Mouse (Mus musculus) midbrain, embryonic 10.5 days (tissue): ENCODE results near the gene Stat2. TPM values are rescaled to one million over a fixed set of nuclear protein-coding genes. Genes with fewer than 3 reads are reported as not detected.

Experiments
- DNase-seq: peaks from one replicate; pipeline ENCODE4 v3.0.0-alpha.2; 2017; ENCODE audit warnings: low spot score
- H3K27ac ChIP-seq: fragments of 300-500 bp; sonication (generic); replicated peaks from 2 replicates; pipeline ENCODE4 v1.5.1; 2016; ENCODE audit warnings: mild to moderate bottlenecking
- H3K27me3 ChIP-seq: fragments of 300-500 bp; sonication (generic); 2 replicates; pipeline ENCODE4 v1.6.1; 2016; ENCODE audit warnings: low read depth, mild to moderate bottlenecking; ENCODE audit not compliant: poor library complexity, severe bottlenecking
- H3K36me3 ChIP-seq: fragments of 300-500 bp; sonication (generic); 2 replicates; pipeline ENCODE4 v1.6.1; 2016; ENCODE audit warnings: mild to moderate bottlenecking, moderate library complexity
- H3K4me1 ChIP-seq: fragments of 300-500 bp; sonication (generic); 2 replicates; pipeline ENCODE4 v1.6.1; 2016
- H3K4me3 ChIP-seq: fragments of 300-500 bp; sonication (generic); 2 replicates; pipeline ENCODE4 v1.5.1; 2016; ENCODE audit warnings: mild to moderate bottlenecking, moderate library complexity
- H3K9me3 ChIP-seq: fragments of 300-500 bp; sonication (generic); replicated peaks from 2 replicates; pipeline ENCODE4 v1.6.1; 2016; ENCODE audit warnings: mild to moderate bottlenecking
- WGBS: fragments of 180-500 bp; shearing (Covaris S2); methylation state at CpG from one replicate; pipeline ENCODE4 v1.1.7; 2016; 5-methylcytosine and 5-hydroxymethylcytosine counted together
- polyA plus RNA-seq: library from polyadenylated mRNA; unstranded; fragments of >200 nt; fragmentation: Nextera tagmentation; extraction: Ambion mirVana; gene quantifications from 2 replicates; pipeline ENCODE4 v1.2.1, GENCODE M21; 2016

Gene Stat2
- polyA plus RNA-seq, 1 experiment from 2014 or later: 12.6 TPM

DNA sequence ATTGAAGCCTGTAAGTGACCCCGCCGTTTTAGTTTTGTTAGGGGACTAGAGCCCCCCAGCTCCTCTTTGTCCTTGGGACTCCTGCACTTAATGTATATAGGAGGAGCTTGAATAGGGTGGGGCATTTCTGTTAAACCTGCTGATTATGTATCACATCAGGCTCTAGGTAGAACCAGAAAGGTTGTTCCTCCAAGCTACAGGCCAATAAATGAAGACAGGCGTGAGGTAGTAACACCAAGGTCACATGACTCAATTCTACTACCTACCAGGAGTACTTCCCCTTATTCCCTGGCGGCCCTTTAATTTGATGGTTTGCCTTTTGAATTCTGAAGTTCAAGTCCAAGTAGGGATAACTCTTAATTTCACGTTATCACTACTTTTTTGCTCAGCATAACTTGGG lies 68.1 kb downstream of the Stat2 start:
- H3K27me3 ChIP-seq: no peaks in the 10 kb centered on the region
- H3K27ac ChIP-seq: peak overlapping the region; percentile 94
- H3K36me3 ChIP-seq: peaks cover 25% of the 10 kb centered on the region
- H3K4me1 ChIP-seq: peaks cover 31% of the 10 kb centered on the region
- DNase-seq: no peak
- WGBS: 27% methylated on average over 5 of the region's 5 CpGs
- peak overlapping the region; percentile 90 for H3K4me3 ChIP-seq
- no peaks in the 10 kb centered on the region for H3K9me3 ChIP-seq

DNA sequence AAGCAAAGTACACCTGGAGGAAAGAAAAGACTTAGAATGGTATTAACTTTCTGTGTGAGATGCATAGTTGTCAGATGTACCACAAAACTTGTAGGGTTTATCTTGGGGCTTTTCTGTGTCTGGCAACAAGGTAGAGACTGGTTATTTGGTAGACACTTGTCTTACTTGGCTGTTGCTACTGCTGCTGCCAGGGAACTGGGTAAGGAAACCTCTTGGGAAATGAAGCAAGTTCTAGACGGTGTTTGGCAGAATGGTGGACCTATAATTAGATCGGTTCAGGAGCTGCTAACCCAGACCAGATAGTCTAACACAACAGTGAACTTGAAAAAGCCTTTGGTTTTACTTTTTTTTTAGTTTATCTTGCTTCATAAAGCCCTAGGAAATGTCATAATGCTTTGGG lies 68.6 kb downstream of the Stat2 start:
- Histone ChIP-seq H3K9me3 (no peaks in the 10 kb centered on the region), H3K27me3 (no peaks in the 10 kb centered on the region), H3K27ac (no peak overlapping the region), H3K4me1 (peaks cover 32% of the 10 kb centered on the region), H3K36me3 (peaks cover 26% of the 10 kb centered on the region), H3K4me3 (peak overlapping the region; percentile 90)
- no peak for DNase-seq
- 80% methylated on average over 2 of the region's 2 CpGs for WGBS

DNA sequence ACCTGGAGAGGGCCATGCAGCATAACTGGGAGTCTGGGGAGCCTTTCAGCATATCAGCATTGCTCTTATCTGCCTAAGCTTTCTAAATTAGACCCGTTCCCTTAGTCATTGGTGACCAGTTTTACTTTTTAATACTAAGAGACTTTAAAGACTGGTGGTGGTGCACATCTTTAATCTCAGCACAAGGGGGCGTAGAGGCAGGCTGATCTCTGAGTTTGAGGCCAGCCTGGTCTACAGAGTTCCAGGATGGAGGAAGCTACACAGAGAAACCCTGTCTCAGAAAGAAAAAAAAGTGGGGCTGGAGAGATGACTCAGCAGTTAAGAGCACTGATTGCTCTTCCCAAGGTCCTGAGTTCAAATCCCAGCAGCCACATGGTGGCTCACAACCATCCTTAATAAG lies 69.9 kb downstream of the Stat2 start:
- Histone ChIP-seq H3K4me3 (no peak overlapping the region), H3K27ac (no peak overlapping the region), H3K4me1 (peaks cover 38% of the 10 kb centered on the region), H3K36me3 (peaks cover 30% of the 10 kb centered on the region), H3K27me3 (no peaks in the 10 kb centered on the region), H3K9me3 (no peaks in the 10 kb centered on the region)
- 78% methylated on average over 2 of the region's 2 CpGs for WGBS
- no peak for DNase-seq

Other genes with a start within 250 kb of the Stat2 start
- 814 and 925 TPM in 2 replicates for gene Naca, start 235.0 kb upstream of the Stat2 start, polyA plus RNA-seq
- gene Ptges3, start 211.6 kb upstream of the Stat2 start, polyA plus RNA-seq: 669 and 729 TPM in 2 replicates
- gene Atp5b, start 187.3 kb upstream of the Stat2 start, polyA plus RNA-seq: 2,205 and 2,316 TPM in 2 replicates
- gene Baz2a, start 179.0 kb upstream of the Stat2 start, polyA plus RNA-seq: 14.3 and 16.7 TPM in 2 replicates
- 24.3 and 25.0 TPM in 2 replicates for gene Rbms2, start 90.3 kb upstream of the Stat2 start, polyA plus RNA-seq
- 0.96 and 1.5 TPM in 2 replicates for gene Gls2, start 76.1 kb upstream of the Stat2 start, polyA plus RNA-seq
- gene Spryd4, start 58.8 kb upstream of the Stat2 start, polyA plus RNA-seq: 28.3 and 32.7 TPM in 2 replicates
- 0.21 TPM in 1 of 2 replicates, not detected in the other for gene Mip, start 44.7 kb upstream of the Stat2 start, polyA plus RNA-seq
- gene Timeless, start 38.5 kb upstream of the Stat2 start, polyA plus RNA-seq: 86.6 and 89.4 TPM in 2 replicates
- 0.73 and 0.77 TPM in 2 replicates for gene Apon, start 16.5 kb upstream of the Stat2 start, polyA plus RNA-seq
- not detected in 2 replicates for gene Apof, start 1.9 kb upstream of the Stat2 start, polyA plus RNA-seq
- gene Il23a, start 28.2 kb downstream of the Stat2 start, polyA plus RNA-seq: not detected in 2 replicates
- 43.3 and 50.2 TPM in 2 replicates for gene Pan2, start 32.8 kb downstream of the Stat2 start, polyA plus RNA-seq
- gene Cnpy2, start 51.9 kb downstream of the Stat2 start, polyA plus RNA-seq: 245 and 259 TPM in 2 replicates
- gene Cs, start 67.2 kb downstream of the Stat2 start, polyA plus RNA-seq: 237 and 248 TPM in 2 replicates
- gene Coq10a, start 98.4 kb downstream of the Stat2 start, polyA plus RNA-seq: 13.2 and 18.8 TPM in 2 replicates
- gene Ankrd52, start 106.6 kb downstream of the Stat2 start, polyA plus RNA-seq: 9.0 and 9.2 TPM in 2 replicates
- 0.06 and 0.19 TPM in 2 replicates for gene Slc39a5, start 130.7 kb downstream of the Stat2 start, polyA plus RNA-seq
- gene Nabp2, start 140.9 kb downstream of the Stat2 start, polyA plus RNA-seq: 149 and 151 TPM in 2 replicates
- 42.0 and 49.2 TPM in 2 replicates for gene Rnf41, start 141.1 kb downstream of the Stat2 start, polyA plus RNA-seq
- gene Smarcc2, start 188.7 kb downstream of the Stat2 start, polyA plus RNA-seq: 75.2 and 110 TPM in 2 replicates
- gene Myl6, start 223.6 kb downstream of the Stat2 start, polyA plus RNA-seq: 833 and 890 TPM in 2 replicates
- 1.8 and 2.9 TPM in 2 replicates for gene Myl6b, start 228.1 kb downstream of the Stat2 start, polyA plus RNA-seq